Mouse (Mus musculus) embryonic facial prominence, embryonic 11.5 days (tissue): ENCODE results near the gene Rpp14. TPM values are rescaled to one million over a fixed set of nuclear protein-coding genes. Genes with fewer than 3 reads are reported as not detected.

Experiments used
- ATAC-seq: fragments of 200-750 bp; cut with Nextera tagmentation; replicated peaks from 2 replicates; pipeline ENCODE4 v1.8.0; 2017; ENCODE audit warnings: low read depth; ENCODE audit not compliant: insufficient number of reproducible peaks, low FRiP score, low TSS enrichment
- DNase-seq: peaks from one replicate; pipeline ENCODE4 v3.0.0-alpha.2; 2015; ENCODE audit warnings: low spot score
- H3K27ac ChIP-seq: fragments of 300-500 bp; sonication (generic); replicated peaks from 2 replicates; pipeline ENCODE4 v1.5.1; 2014; ENCODE audit warnings: mild to moderate bottlenecking, low read depth, low read length, control low read depth
- H3K27me3 ChIP-seq: fragments of 300-500 bp; sonication (generic); 2 replicates; pipeline ENCODE4 v1.6.1; 2014; ENCODE audit warnings: mild to moderate bottlenecking, low read length, moderate library complexity, mixed read lengths; ENCODE audit not compliant: control insufficient read depth, insufficient read depth
- H3K36me3 ChIP-seq: fragments of 300-500 bp; sonication (generic); replicated peaks from 2 replicates; pipeline ENCODE4 v1.6.1; 2014; ENCODE audit warnings: low read depth, mild to moderate bottlenecking, low read length, moderate library complexity, mixed read lengths; ENCODE audit not compliant: control insufficient read depth, insufficient read depth
- H3K4me1 ChIP-seq: fragments of 300-500 bp; sonication (generic); 2 replicates; pipeline ENCODE4 v1.6.1; 2014; ENCODE audit warnings: low read length, mixed read lengths; ENCODE audit not compliant: control insufficient read depth, insufficient read depth
- H3K4me2 ChIP-seq: fragments of 300-500 bp; sonication (generic); 2 replicates; pipeline ENCODE4 v1.6.1; 2014; ENCODE audit warnings: low read depth, mild to moderate bottlenecking, control low read depth, low read length, moderate library complexity
- H3K4me3 ChIP-seq: fragments of 300-500 bp; sonication (generic); 2 replicates; pipeline ENCODE4 v1.5.1; 2014; ENCODE audit warnings: low read depth, low read length, control low read depth
- H3K9ac ChIP-seq: fragments of 300-500 bp; sonication (generic); replicated peaks from 2 replicates; pipeline ENCODE4 v1.6.1; 2014; ENCODE audit warnings: mild to moderate bottlenecking, control low read depth, low read length
- H3K9me3 ChIP-seq: fragments of 300-500 bp; sonication (generic); replicated peaks from 2 replicates; pipeline ENCODE4 v1.6.1; 2016; ENCODE audit warnings: mild to moderate bottlenecking, low read length, inconsistent platforms, mixed read lengths; ENCODE audit not compliant: control insufficient read depth
- WGBS: fragments of 180-500 bp; shearing (Covaris S2); extraction: QIAGEN DNeasy Blood & Tissue Kit; methylation state at CpG from one replicate; pipeline ENCODE4 v1.1.7; 2014; 5-methylcytosine and 5-hydroxymethylcytosine counted together
- polyA plus RNA-seq: library from polyadenylated mRNA; unstranded; fragments of >200 nt; fragmentation: Nextera tagmentation; extraction: Ambion mirVana; gene quantifications from 2 replicates; pipeline ENCODE4 v1.2.1, GENCODE M21; 2014

Gene Rpp14
- polyA plus RNA-seq, 1 experiment from 2014 or later: 74.4 TPM

DNA sequence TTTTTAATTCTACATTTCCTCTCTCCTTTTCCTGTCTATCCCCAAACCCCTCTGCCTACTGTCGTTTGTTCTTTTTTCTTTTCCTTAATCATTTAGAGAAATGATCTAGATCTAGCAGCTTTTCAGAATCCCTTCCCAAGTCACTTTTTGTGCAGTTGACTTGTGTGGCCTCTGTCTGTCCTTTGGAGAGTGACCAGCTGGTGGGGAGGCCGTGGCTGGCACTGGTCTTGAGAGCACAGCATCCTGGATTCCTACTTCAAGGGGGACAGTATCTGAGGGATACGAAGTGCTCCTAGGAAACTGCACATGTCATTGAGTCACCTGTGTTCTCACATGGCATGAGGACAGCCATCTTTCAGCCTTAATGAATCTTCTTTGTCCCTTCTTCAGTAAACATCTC lies 40.0 kb upstream of the Rpp14 start:
- Histone ChIP-seq H3K4me2 (no peak overlapping the region), H3K27me3 (no peaks in the 10 kb centered on the region), H3K4me3 (no peak overlapping the region), H3K36me3 (no peaks in the 10 kb centered on the region), H3K9ac (no peak overlapping the region), H3K27ac (no peak overlapping the region), H3K4me1 (no peaks in the 10 kb centered on the region), H3K9me3 (no peaks in the 10 kb centered on the region)
- DNase-seq (no peak), ATAC-seq (no peak)
- WGBS: 73% methylated on average over 3 of the region's 3 CpGs

GRCm38 (mm10) chr14:8040911-8041678 lies 39.1 kb upstream of the Rpp14 start:
- no peak overlapping the region for H3K27ac ChIP-seq
- no peak overlapping the region for H3K4me2 ChIP-seq
- ATAC-seq (no peak), DNase-seq (no peak)
- no peak overlapping the region for H3K9ac ChIP-seq
- no peaks in the 10 kb centered on the region for H3K4me1 ChIP-seq
- H3K27me3 ChIP-seq: no peaks in the 10 kb centered on the region
- 79% methylated on average over 12 of the region's 12 CpGs for WGBS
- H3K9me3 ChIP-seq: no peaks in the 10 kb centered on the region
- H3K4me3 ChIP-seq: no peak overlapping the region
- H3K36me3 ChIP-seq: no peaks in the 10 kb centered on the region

DNA sequence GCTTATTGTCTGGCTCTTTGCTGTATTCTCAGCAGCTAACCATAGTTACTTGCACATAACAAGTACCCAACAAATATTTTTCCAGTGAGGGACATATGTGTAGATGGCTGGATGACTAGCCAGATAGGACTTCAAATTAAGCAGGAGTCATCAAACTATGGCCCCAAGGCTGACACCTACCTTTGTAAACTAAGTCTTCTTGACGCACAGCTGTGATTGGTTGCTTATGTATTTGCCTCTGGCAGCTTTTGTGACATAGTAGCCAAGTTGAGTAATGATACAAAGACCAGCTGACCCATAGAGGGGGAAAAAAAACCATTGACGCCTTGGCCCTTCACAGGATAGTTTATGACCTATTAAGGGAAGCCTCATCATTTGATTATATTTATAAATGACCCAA lies 38.0 kb upstream of the Rpp14 start:
- Histone ChIP-seq H3K36me3 (no peaks in the 10 kb centered on the region), H3K9me3 (no peaks in the 10 kb centered on the region), H3K27ac (no peak overlapping the region), H3K4me1 (no peaks in the 10 kb centered on the region), H3K4me2 (no peak overlapping the region), H3K4me3 (no peak overlapping the region), H3K9ac (no peak overlapping the region), H3K27me3 (no peaks in the 10 kb centered on the region)
- DNase-seq (no peak), ATAC-seq (no peak)
- WGBS: 92% methylated on average over 2 of the region's 2 CpGs

- ATAC-seq (no peak), DNase-seq (no peak)
- Histone ChIP-seq H3K4me2 (no peak overlapping the region), H3K9me3 (no peaks in the 10 kb centered on the region), H3K36me3 (no peaks in the 10 kb centered on the region), H3K27ac (no peak overlapping the region), H3K9ac (no peak overlapping the region), H3K27me3 (no peaks in the 10 kb centered on the region), H3K4me1 (no peaks in the 10 kb centered on the region), H3K4me3 (no peak overlapping the region)
- WGBS: 89% methylated on average over 9 of the region's 9 CpGs
Observed at GRCm38 (mm10) chr14:8042577-8042976, 37.6 kb upstream of the Rpp14 start.

GRCm38 (mm10) chr14:8044330-8044729 lies 35.8 kb upstream of the Rpp14 start:
- peak; percentile 67 for DNase-seq
- ATAC-seq: no peak
- WGBS: 65% methylated on average over 8 of the region's 8 CpGs

GRCm38 (mm10) chr14:8044786-8045185 lies 35.4 kb upstream of the Rpp14 start:
- Histone ChIP-seq H3K4me2 (no peak overlapping the region), H3K4me3 (no peak overlapping the region), H3K27ac (no peak overlapping the region), H3K36me3 (no peaks in the 10 kb centered on the region; the same call in 1 of the 2 replicates), H3K9me3 (no peaks in the 10 kb centered on the region), H3K9ac (no peak overlapping the region), H3K27me3 (no peaks in the 10 kb centered on the region), H3K4me1 (no peaks in the 10 kb centered on the region)
- DNase-seq (no peak), ATAC-seq (no peak)
- 87% methylated on average over 6 of the region's 6 CpGs for WGBS

More at GRCm38 (mm10) chr14:8044330-8044729, 35.8 kb upstream of the Rpp14 start:
- no peak overlapping the region for H3K9ac ChIP-seq
- H3K4me2 ChIP-seq: no peak overlapping the region
- no peaks in the 10 kb centered on the region for H3K4me1 ChIP-seq
- H3K27ac ChIP-seq: no peak overlapping the region
- H3K27me3 ChIP-seq: no peaks in the 10 kb centered on the region
- H3K36me3 ChIP-seq: no peaks in the 10 kb centered on the region; the same call in 1 of the 2 replicates
- no peaks in the 10 kb centered on the region for H3K9me3 ChIP-seq
- no peak overlapping the region for H3K4me3 ChIP-seq

DNA sequence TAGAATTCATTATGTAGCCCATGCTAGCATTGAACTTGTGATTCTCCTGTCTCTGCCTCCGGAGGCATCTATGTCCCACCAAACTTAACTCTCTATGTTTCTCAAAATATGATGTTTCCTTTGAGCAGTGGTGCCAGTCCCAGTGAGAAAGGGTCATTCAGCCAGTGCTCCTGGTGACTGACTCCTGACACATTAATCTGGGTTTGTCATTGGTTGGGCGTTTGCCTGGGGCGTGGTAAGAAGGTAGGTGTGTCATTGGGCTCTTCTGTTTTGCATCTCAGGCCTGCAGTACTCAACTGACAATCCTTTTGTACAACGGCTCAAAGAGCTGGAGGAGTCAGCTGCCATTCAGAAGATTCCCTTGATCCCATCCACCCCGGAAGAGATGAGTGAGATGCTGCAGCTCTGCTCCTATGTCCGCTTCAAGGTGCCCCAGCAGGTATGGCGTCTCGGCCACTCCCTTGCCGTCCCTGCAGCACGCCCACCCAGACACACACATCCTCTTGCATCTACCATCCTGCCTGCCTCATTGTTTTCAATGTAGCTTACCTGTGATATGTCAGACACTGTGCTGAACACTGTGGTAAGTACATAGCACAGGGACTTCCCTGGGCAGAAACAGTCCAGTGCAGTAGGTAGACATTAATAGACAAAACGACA lies 34.9 kb upstream of the Rpp14 start:
- H3K4me3 ChIP-seq: no peak overlapping the region
- H3K27ac ChIP-seq: no peak overlapping the region
- ATAC-seq: no peak
- H3K9ac ChIP-seq: no peak overlapping the region
- DNase-seq: no peak
- H3K4me2 ChIP-seq: no peak overlapping the region
- no peaks in the 10 kb centered on the region for H3K4me1 ChIP-seq
- WGBS: 86% methylated on average over 11 of the region's 11 CpGs
- H3K27me3 ChIP-seq: no peaks in the 10 kb centered on the region
- H3K36me3 ChIP-seq: no peaks in the 10 kb centered on the region; the same call in 1 of the 2 replicates
- H3K9me3 ChIP-seq: no peaks in the 10 kb centered on the region

- WGBS: 92% methylated on average over 6 of the region's 6 CpGs
- ATAC-seq: no peak
- no peak overlapping the region for H3K4me2 ChIP-seq
Observed at GRCm38 (mm10) chr14:8046839-8047238, 33.3 kb upstream of the Rpp14 start.

More at GRCm38 (mm10) chr14:8046839-8047238, 33.3 kb upstream of the Rpp14 start:
- no peak overlapping the region for H3K4me3 ChIP-seq
- no peaks in the 10 kb centered on the region for H3K27me3 ChIP-seq
- DNase-seq: no peak
- H3K4me1 ChIP-seq: no peaks in the 10 kb centered on the region
- H3K9me3 ChIP-seq: no peaks in the 10 kb centered on the region
- H3K9ac ChIP-seq: no peak overlapping the region
- no peak overlapping the region for H3K27ac ChIP-seq
- H3K36me3 ChIP-seq: no peaks in the 10 kb centered on the region; the same call in 1 of the 2 replicates
